Mouse (Mus musculus): Measurements from ENCODE around the gene Ppp1r9a. TPM values are rescaled to one million over a fixed set of nuclear protein-coding genes. Genes with fewer than 3 reads are reported as not detected.

Gene Ppp1r9a
- total and polyA plus RNA-seq, 3 experiments, result 0.03 TPM; not detected in 2

- H3K4me3 ChIP-seq (ENCODE audit: control insufficient read depth in 1 of 2, insufficient read depth in 1 of 2, low read depth in 2 of 2, low read length in 2 of 2), result no peak overlapping the region
- H3K79me2 ChIP-seq (ENCODE audit: control insufficient read depth, insufficient read depth, low read length, poor library complexity), result no peaks in the 10 kb centered on the region
- no peaks in the 10 kb centered on the region for H3K4me1 ChIP-seq (ENCODE audit: control insufficient read depth in 1 of 2, insufficient read depth in 2 of 2, low read length in 2 of 2)
- no peak for TF ChIP-seq HCFC1 (IDR thresholded peaks at IDR 0.05; ENCODE audit: low read depth, low read length)
- no peak for TF ChIP-seq TBP (IDR thresholded peaks at IDR 0.05; ENCODE audit: low read depth, low read length)
- TF ChIP-seq MAX (IDR thresholded peaks at IDR 0.05; ENCODE audit: low read length), result no peak
- TF ChIP-seq BHLHE40 (IDR thresholded peaks at IDR 0.05; ENCODE audit: borderline replicate concordance, low read depth, low read length), result no peak
- TF ChIP-seq ETS1 (IDR thresholded peaks at IDR 0.05; ENCODE audit: low read depth, low read length), result no peak
- no peak for TF ChIP-seq RAD21 (IDR thresholded peaks at IDR 0.05; ENCODE audit: low read depth, low read length)
- TF ChIP-seq ZMIZ1 (IDR thresholded peaks at IDR 0.05; ENCODE audit: low read depth, low read length), result no peak
- no peak for TF ChIP-seq CHD1 (IDR thresholded peaks at IDR 0.05; ENCODE audit: low read depth, low read length)
- TF ChIP-seq TCF12 (IDR thresholded peaks at IDR 0.05; ENCODE audit: low read depth, low read length), result no peak
- no peak overlapping the region for H3K9ac ChIP-seq (ENCODE audit: control insufficient read depth, low read depth, low read length, poor library complexity, severe bottlenecking)
- H3K9me3 ChIP-seq (replicated peaks; ENCODE audit: insufficient read depth, low read length), result no peaks in the 10 kb centered on the region
- H3K36me3 ChIP-seq (ENCODE audit: control insufficient read depth in 1 of 2, insufficient read depth in 2 of 2, low read length in 2 of 2), result no peaks in the 10 kb centered on the region
- peaks cover 0 to 4% of the 10 kb centered on the region in 2 experiments; a peak in 2 of 4 replicates for H3K27me3 ChIP-seq (ENCODE audit: control insufficient read depth in 1 of 2, insufficient read depth in 2 of 2, low read length in 2 of 2)
- no peak for DNase-seq (ENCODE audit: low read depth, low spot score)
- H3K27ac ChIP-seq (ENCODE audit: control insufficient read depth, low read depth, low read length), result no peak overlapping the region
These were observed 305.1 kb downstream of the Ppp1r9a start for GRCm38 (mm10) chr6:5207817-5208216.

Other genes starting within 250 kb of the Ppp1r9a start
- not detected in 2 replicates for gene Sgce, start 155.7 kb upstream of the Ppp1r9a start, total RNA-seq (2012; rRNA removed)
- gene Sgce, start 155.7 kb upstream of the Ppp1r9a start, polyA plus RNA-seq (2012; ENCODE audit: insufficient read depth in 1 of 2, insufficient read length in 2 of 2, low read depth in 1 of 2, low replicate concordance in 2 of 2, missing spikeins in 1 of 2), result not detected
- gene Peg10, start 155.6 kb upstream of the Ppp1r9a start, total RNA-seq (2012; rRNA removed), result not detected in 2 replicates
- gene Peg10, start 155.6 kb upstream of the Ppp1r9a start, polyA plus RNA-seq (2012; ENCODE audit: insufficient read depth in 1 of 2, insufficient read length in 2 of 2, low read depth in 1 of 2, low replicate concordance in 2 of 2, missing spikeins in 1 of 2), result not detected